Mouse (Mus musculus) right cerebral cortex, adult 2 months (tissue): ENCODE data around the gene Nufip2.
A peak's percentile ranks its signal among the peaks of the same experiment; 100 is the strongest.

ENCODE experiments used
- DNase-seq, 2 experiments: peaks; one replicate each; pipeline ENCODE4 v3.0.0; 2021 to 2022; ENCODE audit warnings: low spot score in 2 of 2

Gene Nufip2

DNA sequence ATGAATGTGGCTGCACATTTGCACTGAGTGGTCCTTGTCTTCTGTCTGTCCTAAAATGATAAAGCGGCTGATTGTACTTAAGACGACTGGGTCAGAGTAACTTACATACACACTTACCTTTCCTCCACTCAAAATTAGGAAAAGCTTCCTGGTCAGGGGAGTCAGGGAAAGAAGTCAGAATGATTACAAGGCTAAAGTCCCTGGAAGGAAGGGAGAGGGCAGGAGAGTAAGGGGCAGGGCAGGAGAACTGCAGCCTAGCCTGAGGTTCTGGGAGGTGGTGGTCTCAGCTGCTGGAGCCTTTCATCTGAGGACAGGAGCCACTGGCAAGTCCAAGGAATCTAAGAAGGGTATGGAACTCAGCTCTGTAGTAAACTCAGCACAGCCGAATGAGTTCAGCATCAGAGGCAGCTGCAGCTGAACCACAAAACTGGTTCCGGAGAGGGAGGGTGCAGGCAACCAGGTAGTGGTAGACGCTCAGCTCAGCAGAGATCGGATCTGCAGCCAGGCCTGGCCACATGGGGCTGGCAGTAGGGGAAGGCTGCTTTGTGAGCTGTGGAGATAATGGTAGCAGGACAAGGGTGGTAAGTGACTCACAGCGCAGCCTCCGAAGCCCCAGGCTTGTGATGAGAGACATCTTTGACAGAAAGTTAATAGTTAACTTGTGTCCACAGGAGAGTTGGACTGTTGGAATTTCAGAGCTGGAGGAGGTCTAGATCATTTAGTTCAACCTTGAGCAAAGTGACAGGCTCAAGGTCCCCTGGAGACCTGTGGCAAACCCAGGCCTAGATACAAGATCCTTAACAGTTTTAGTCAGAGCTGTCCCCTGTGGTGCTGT, 86.1 kb downstream of the Nufip2 start:
- DNase-seq: no peak

DNA sequence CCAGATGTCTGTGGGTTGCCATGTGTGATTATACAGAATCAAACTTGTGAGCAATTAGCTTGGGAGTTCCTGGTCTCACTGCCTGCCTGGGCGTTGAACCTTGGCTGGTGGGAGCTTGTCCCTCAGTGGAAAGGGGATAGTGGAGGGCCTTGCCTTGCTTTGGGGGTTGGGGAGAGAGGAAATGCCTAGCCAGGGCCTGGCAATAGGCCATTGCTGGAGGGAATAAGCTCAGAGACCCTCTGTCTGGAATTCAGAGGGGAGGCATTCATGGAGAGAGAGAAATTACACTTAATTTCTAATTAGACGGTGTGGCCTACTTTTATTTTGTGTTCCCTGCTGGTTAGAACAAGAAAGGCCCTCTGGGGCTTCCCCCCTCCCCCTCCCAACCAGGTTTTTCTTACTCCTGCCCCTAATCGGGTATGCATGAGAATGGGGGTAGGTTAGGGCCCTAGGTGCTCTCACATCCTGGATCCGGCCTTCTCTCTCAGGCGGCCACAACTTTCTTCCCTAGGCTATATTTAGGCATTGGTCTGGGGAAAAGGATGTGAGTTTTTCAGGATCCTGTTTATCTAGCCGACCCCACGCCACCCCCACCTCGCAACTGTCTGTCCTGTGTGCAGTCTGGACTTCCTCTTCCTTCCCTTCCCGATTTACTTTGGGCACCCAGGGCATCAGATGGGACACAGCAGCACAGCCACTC, 89.9 kb downstream of the Nufip2 start:
- no peak for DNase-seq

DNA sequence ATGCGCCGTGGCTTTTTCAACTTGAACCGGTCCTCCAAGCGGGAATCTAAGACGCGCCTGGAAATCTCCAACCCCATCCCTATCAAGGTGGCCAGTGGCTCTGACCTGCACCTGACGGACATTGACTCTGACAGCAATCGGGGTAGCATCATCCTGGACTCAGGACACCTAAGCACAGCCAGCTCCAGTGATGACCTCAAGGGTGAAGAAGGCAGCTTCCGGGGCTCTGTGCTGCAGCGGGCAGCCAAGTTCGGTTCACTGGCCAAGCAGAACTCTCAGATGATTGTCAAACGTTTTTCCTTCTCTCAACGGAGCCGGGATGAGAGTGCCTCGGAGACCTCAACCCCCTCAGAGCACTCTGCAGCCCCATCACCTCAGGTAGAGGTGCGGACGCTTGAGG, 91.5 kb downstream of the Nufip2 start:
- no peak for DNase-seq

DNA sequence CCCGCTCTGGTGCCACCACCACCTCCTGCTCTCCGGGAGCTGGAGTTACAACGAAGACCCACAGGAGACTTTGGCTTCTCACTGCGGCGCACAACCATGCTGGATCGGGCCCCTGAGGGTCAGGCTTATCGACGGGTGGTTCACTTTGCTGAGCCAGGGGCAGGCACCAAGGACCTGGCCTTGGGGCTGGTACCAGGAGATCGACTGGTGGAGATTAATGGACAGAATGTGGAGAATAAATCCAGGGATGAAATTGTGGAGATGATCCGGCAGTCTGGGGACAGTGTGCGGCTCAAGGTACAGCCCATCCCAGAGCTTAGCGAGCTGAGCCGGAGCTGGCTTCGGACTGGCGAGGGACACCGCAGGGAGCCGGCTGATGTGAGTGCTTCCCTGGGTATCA, 92.0 kb downstream of the Nufip2 start:
- no peak for DNase-seq

DNA sequence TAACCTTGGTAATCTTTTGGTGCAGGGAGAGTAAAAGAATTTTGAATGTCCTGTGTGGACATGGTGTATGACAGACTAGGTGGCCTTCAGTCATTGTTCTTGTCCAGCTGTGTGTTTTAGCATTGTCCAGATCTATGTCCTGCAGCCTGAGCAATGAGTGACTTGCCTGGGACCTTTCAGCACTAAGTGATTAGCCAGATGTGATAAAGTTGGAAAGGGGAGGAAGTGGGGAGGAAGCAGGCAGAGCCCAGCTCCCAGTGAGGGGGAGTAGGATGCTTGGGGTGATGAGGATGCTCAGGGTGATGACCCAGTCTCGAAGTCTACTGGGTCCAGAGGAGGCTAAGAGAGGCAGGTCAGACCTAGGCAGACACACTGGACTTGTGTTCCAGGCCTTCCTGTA, 93.3 kb downstream of the Nufip2 start:
- no peak for DNase-seq

DNA sequence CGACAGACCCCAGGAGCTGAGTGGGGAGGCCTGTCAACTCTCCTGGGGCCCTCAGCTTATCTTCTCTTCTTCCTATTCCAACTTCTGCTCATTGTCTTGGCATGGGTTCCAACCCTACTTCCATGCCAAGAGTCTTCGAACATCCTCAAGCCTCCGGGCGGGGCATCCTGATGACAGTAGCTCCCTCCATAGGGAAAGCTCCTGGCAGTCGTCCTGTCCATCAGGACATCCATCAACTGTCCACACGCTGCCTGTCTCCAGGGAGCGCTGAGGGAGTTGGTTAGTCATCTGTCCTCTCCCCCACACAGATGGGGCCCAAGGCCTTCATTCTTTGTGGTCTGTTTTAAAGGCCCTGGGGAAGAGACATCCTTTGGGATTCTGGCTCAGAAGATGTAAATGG, 95.1 kb downstream of the Nufip2 start:
- DNase-seq: peak in 1 of 2 experiments; percentile 22

DNA sequence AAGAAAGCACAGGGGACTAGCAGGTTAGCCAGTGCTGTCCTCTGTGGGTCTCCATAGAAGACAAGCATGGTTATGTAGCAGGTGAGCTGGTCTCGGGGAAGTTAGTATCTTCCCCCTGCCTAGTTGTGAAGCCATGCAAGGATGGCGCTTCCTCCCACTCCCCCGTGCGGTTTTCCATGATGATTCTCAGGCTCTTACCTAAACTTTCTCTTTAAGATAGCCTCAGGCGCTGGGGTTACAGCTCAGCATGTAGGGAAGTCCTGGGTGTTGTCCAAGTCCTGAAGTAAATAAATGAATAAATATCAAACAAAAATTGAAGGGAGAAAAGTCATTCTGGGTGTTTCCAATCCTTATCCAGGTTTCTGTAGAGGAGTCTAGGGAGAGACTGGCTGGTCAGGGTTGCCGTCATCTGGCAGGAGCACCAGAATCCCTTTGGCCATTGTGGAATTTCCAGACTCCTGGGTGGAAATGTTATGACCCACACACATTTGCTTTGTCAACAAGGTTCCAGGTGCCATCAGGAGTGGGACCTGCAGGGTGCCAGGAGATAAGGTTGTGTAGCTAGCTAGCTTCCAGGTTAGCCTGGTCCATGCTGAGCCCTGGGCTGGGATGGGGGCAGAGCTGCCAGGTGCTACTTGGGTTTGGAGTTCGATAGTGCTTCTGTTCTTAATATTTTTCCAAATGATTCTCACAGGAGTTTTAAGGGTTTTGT, 96.3 kb downstream of the Nufip2 start:
- no peak for DNase-seq

DNA sequence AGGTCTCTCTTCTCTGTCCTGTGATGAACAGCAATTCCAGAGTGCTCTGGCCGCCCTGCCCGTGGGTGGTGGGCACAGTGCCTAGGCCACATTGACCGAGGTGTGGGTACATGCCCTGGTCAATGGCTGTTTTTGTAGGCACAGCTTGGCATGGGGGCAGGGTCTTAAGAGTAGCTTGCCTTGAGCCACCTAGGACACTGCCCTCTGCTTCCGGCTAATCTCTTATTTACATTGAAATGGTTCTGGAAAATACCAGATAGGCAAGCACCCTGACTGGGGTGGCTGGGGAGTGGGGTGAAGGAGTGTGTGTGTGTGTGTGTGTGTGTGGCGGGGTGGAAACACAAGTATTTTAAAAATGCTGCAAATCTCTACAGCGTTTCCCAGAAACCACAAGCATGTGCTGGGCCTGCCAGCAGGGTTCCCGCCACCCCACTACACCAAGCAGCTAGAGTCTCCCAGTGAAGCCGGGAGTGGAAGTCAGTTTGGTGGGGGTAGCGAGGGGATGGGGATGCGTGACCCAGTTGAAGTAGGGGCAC, 97.3 kb downstream of the Nufip2 start:
- no peak for DNase-seq

DNA sequence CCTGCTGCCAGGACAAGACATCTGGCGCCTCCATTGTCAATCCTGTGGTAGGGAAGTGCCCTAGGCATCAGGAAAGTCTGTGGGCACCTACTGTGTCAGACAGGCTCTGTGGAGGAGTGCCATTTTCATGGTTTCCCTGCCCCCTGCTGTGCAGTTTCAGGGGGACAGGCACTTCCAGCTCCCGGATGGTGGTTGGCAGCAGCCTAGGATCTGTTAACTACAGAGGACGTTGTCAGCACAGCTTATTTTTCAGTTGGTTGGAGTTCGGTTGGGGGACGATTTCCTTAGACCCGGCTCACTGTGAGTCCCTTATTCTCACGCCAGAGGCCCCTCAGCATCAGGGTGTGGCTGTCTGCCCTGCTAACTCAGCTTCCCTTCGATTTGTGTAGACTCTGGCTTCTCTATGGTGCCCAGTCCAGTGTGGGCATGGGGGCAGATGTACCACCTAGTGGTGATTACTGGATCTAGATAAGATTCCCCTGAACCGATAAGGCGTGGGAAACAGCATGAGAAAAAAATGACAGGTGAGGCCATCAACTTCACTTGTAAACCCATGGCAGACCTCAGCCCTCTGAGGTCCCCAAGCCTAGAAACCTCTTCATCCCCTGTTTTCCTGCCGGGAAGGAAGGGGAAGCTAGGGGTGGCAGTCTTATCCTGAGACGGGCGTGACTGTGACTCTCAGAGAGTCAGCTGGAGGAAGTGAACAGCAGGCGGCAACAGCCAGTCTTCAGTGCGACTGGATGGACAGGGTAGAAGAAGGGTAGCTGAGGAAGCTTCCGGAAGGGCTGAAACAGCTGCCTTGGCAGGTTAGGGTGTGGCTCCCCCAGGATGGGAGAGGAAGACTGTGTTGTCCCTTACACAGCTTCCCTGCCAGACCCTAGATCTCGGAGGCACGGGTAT, 98.0 kb downstream of the Nufip2 start:
- peak in 1 of 2 experiments; percentile 36 for DNase-seq

DNA sequence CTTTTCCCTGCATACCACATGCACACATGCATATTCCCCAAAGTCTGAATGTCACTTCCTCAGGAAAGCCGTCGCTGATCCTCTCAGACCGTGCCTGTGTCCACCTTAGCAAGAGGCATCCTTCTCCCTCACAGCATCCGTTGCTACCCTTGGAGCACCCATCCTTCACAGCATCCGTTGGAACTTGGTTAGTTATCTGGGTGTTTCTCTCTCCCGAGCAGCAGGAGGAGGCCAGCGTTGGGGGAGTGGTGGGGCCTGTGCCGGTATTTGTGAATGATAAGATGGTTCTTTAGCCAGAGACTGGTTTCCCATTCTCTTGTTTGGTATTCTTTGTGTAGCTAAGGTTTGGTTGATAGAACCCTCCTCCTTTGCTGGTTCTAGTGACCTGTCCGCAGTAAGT, 98.9 kb downstream of the Nufip2 start:
- no peak for DNase-seq

DNA sequence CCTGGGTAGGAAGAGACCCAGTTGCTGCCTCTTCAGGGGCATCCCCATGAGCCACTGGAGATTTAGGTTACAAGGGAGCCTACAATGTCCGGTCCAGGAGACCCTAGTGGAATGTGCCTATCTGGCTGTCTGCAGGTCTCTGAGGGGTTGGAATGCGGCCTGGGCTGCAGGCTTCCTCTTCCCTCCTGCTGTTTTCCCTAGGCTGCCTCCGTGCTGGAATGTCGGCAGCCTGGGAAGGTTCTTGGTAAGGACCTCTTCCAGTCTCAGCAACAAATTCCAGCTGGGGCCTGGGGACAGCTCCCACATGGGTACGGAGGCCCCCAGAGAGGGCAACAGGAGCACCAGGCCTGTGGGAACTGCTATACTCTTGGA, 99.4 kb downstream of the Nufip2 start:
- no peak for DNase-seq

DNA sequence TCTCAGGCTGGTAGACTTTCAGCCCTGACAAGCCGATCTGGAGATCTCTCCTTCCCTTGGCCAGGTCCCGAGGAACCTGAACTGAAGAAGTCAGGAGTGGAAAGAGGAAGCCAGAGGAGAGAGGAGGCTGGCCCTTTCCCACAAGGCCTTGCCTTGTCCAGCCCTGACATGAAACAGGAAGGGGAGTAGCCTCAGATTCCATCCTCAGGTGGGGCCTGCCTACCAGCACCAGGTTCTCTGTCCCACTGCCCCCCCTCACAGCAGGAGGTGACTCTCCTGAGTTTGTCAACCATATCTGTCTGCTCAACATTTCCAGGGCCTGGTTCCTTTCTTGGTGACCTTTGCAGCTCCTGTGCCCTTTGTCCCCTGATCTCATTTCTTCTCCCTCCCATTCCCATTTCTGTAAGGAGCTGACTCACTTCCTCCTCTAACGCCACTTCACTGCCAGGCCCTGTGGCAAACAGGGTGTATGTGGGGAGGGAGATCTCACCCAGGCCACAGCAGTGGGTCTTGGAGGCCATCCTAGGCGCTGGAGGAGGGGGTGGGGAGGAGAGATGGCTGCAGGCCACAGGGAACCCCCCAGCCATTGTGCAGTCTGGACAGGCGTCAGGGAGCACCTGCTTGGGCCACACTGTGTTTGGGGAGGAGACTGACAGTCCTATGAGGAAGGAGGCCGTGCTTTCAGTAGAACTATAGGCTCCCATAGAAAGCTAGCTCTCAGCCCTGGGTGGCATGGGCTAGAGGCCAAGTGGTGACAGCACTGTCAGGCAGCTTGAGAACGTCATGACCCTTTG, 100.0 kb downstream of the Nufip2 start:
- peak in 1 of 2 experiments; percentile 34 for DNase-seq

DNA sequence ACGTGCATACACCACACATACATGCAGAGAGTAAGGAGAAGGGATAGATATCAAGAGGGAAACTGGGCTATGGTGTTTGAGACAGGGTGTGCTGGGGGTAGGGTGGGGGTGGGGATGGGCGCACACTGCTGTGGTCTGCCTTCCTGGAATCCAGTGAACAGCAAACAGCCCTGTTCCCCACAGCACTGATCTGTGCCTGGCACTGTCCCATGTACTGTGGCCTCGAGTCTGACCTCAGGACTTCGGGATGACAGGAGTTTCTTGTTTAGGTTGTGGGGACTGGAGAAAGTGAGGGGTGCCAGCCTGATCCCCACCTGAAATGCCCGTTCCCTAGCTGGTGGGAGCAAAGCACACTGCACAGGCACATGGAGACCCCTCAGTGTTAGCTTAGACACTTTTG, 101.8 kb downstream of the Nufip2 start, which contains the start of gene Gm10277:
Gene Gm10277 (minus strand): TSS at position 41 of the 400 bp plus-strand sequence.
- no peak for DNase-seq

DNA sequence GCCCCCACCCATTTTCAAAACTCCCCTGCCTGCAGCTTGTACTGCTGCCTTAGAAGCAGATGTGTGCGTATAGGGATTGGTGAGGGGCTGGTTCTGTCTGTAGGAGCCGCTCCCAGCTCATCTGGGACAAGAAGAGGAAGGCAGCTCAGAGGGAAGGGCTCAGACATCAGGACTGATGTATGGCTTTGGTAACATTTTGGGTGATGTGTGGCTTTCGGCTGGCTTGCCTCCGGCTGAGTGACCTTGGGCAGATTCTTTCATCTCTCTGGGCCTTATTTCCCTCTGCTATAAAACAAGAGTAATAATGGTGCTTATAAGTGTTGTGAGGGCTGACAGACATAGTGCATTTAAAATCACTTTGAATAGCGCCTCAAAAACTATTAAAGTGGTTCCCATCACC, 103.6 kb downstream of the Nufip2 start:
- no peak for DNase-seq

DNA sequence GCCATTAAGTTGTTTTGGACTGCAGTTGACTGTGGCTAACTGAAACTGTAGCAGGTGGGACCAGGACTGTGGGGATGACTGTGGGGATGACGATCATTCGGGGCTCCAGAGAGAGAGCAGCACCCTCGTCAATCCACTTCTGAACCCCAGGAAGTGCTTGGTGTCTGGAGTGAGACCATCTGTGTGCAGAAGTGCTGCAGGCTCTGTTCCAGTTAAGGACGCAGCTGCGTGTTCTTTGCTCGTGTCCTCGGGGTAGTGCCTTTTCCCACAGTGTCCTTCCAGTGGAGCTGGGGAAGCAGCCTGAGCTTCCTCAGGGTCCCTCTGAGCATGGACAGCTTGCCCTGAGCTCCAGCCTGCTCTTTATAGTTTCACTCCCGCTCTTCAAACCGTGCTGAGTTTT, 104.3 kb downstream of the Nufip2 start:
- no peak for DNase-seq

DNA sequence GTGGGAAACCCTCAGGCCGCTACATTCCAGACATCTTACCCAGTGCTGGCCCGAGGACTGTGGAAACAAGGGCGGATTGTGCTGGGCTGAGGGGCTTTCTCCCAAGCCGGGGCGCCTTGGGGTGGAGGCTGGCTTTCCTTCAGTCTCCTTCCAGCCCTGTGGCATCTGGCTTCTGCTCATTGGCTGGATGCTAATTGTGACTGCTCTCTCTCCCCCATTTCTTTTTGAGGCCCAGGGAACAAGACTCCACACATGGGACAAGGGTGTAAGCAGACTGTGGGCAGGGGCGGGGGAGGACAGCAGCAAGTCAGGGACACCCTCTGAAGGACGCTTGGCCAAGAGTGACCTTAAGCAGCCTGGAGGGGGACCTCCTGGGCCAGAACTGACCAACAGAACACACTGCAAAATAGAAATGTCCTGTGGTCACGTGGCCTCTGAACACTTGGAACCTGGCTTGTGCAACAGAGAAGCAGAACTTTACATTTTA, 105.3 kb downstream of the Nufip2 start:
- no peak for DNase-seq
